Mouse (Mus musculus): ENCODE data around the gene Cntn1.
"Not testable (repeated sequence)": the region's sequence is repeated elsewhere in the genome, so short reads cannot be mapped to it uniquely, and the experiment has no call there.

GRCm38 (mm10) chr15:92348453-92348852 is 297.5 kb downstream of the Cntn1 start:
- TF ChIP-seq POLR2A (IDR thresholded peaks at IDR 0.05; ENCODE audit: insufficient read depth, low read length); CTCF (IDR thresholded peaks at IDR 0.05; ENCODE audit: low read depth, low read length): not testable (repeated sequence)
